Mouse (Mus musculus): Measurements from ENCODE around the gene Orm2.

Orm2 gene

GRCm38 (mm10) chr4:63377483-63377882 lies 15.2 kb downstream of the Orm2 start:
- no peak for DNase-seq (ENCODE audit: low read depth)

GRCm38 (mm10) chr4:63382676-63383369 lies 20.6 kb downstream of the Orm2 start:
- no peak for DNase-seq (ENCODE audit: low read depth)

GRCm38 (mm10) chr4:63383474-63383873 lies 21.2 kb downstream of the Orm2 start:
- DNase-seq (ENCODE audit: low read depth), result no peak

- no peak for DNase-seq (ENCODE audit: low read depth)
Observed at GRCm38 (mm10) chr4:63384262-63384661, 22.0 kb downstream of the Orm2 start.

- no peak for DNase-seq (ENCODE audit: low read depth)
Observed at GRCm38 (mm10) chr4:63385253-63385652, 23.0 kb downstream of the Orm2 start.

GRCm38 (mm10) chr4:63385784-63386183 lies 23.5 kb downstream of the Orm2 start:
- DNase-seq (ENCODE audit: low read depth), result peak; percentile 5

- DNase-seq (ENCODE audit: low read depth), result no peak
Observed at GRCm38 (mm10) chr4:63388029-63388428, 25.8 kb downstream of the Orm2 start.

GRCm38 (mm10) chr4:63389121-63389886 lies 27.1 kb downstream of the Orm2 start:
- DNase-seq (ENCODE audit: low read depth), result no peak

GRCm38 (mm10) chr4:63389887-63390528 lies 27.8 kb downstream of the Orm2 start:
- no peak for DNase-seq (ENCODE audit: low read depth)

GRCm38 (mm10) chr4:63391322-63391721 lies 29.1 kb downstream of the Orm2 start:
- DNase-seq (ENCODE audit: low read depth), result no peak

GRCm38 (mm10) chr4:63397981-63398537 lies 35.8 kb downstream of the Orm2 start:
- no peak for DNase-seq (ENCODE audit: low read depth)

- peak; percentile 5 for DNase-seq (ENCODE audit: low read depth)
Observed at GRCm38 (mm10) chr4:63398854-63399609, 36.8 kb downstream of the Orm2 start.

GRCm38 (mm10) chr4:63399691-63400270 lies 37.5 kb downstream of the Orm2 start:
- DNase-seq (ENCODE audit: low read depth), result no peak

GRCm38 (mm10) chr4:63400541-63401306 lies 38.5 kb downstream of the Orm2 start:
- DNase-seq (ENCODE audit: low read depth), result peak; percentile 11

- peak; percentile 14 for DNase-seq (ENCODE audit: low read depth)
Observed at GRCm38 (mm10) chr4:63401620-63402019, 39.4 kb downstream of the Orm2 start.

GRCm38 (mm10) chr4:63402056-63402455 lies 39.8 kb downstream of the Orm2 start:
- DNase-seq (ENCODE audit: low read depth), result no peak

GRCm38 (mm10) chr4:63402558-63402957 lies 40.3 kb downstream of the Orm2 start:
- no peak for DNase-seq (ENCODE audit: low read depth)

GRCm38 (mm10) chr4:63403040-63403959 lies 41.1 kb downstream of the Orm2 start, which contains the start of gene Akna:
Gene Akna (minus strand): TSS chr4:63403354.
- DNase-seq (ENCODE audit: low read depth), result peak; percentile 6

- DNase-seq (ENCODE audit: low read depth), result no peak
Observed at GRCm38 (mm10) chr4:63404205-63404604, 42.0 kb downstream of the Orm2 start.

- no peak for DNase-seq (ENCODE audit: low read depth)
Observed at GRCm38 (mm10) chr4:63405051-63405450, 42.8 kb downstream of the Orm2 start.

Measured in 416B (cell line).